Mouse (Mus musculus) urinary bladder, postnatal 10 days (tissue): Measurements from ENCODE around the gene Tagln.

Experiments
- DNase-seq: peaks from one replicate; pipeline ENCODE4 v3.0.0; 2022; ENCODE audit warnings: low spot score

Gene Tagln

DNA sequence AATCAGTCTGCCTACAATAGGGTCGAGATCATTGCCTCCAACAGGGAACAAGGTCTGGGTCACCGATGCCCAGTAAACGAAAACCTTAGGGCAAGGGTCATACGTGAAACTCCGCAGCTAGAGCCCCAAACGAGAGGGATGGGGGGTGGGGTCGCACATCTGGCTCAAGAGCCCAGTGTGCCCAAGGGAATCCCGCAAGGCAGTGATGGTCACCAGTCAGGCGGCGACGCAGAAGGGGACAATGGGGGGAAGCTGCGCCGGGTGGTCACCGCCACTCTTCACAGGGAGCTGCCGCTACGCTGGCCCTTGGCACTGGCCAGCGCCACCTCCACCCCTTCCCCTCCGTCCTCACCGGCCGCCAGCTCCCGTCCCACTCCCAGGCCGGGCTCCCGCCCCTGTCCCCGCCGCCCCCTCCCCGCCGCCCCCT, 30.0 kb downstream of the Tagln start:
- DNase-seq = no peak

DNA sequence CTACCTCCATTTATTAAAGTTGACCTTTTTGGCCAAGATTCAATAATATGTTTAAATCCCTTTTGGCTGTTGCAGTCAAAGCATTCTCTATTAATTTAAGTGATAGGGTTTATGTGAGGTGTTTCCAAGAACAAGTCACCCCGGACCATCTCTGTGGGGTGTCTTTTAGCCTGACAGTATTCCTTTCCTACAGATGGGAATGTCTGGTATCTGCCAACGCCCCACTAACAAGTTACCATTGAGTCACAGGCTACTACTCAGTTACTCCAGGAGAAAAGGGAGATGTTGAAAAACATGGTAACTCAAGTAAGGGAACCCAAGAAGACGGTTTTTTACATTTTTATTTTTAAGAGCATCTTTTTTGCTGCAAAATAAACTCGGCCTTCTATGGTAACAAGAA, 30.7 kb downstream of the Tagln start:
- DNase-seq = no peak

DNA sequence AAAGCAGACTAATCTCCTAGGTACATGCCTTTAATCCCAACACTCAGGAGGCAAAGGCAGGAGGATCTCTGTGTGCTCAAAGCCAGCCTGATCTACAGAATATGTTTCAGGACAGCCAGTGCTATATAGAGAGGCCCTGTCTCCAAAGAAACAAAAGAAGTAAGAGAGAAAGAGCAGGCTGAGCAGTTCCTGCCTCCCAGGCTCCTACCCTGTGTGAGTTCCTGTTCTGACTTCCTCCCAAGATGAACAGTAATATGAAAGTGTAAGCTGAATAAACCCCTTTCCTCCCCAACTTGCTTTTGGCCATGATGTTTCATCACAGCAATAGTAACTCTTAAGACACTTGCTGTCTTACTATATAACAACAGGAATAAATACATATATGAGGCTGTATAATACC, 42.2 kb downstream of the Tagln start:
- DNase-seq = no peak
